Mouse (Mus musculus) heart, adult 2 months (tissue): Measurements from ENCODE around the gene Gstm5. TPM values are rescaled to one million over a fixed set of nuclear protein-coding genes. Genes with fewer than 3 reads are reported as not detected.

ENCODE experiments used
- DNase-seq, 2 experiments: peaks; one replicate each; pipeline ENCODE4 v3.0.0; 2021
- H3K27ac ChIP-seq: fragments of 200-600 bp; 2 replicates; pipeline ENCODE4 v1.8.1; 2022
- H3K27me3 ChIP-seq: fragments of 200-500 bp; 2 replicates; pipeline ENCODE4 v1.6.1; 2012; ENCODE audit warnings: mild to moderate bottlenecking, low read length, inconsistent platforms, mixed read lengths; ENCODE audit not compliant: control insufficient read depth, insufficient read depth
- H3K36me3 ChIP-seq: fragments of 200-500 bp; 2 replicates; pipeline ENCODE4 v1.6.1; 2012; ENCODE audit warnings: low read length, inconsistent platforms; ENCODE audit not compliant: control insufficient read depth, insufficient read depth
- H3K4me1 ChIP-seq: fragments of 200-500 bp; 2 replicates; pipeline ENCODE4 v1.6.1; 2011; ENCODE audit warnings: low read length; ENCODE audit not compliant: control insufficient read depth, insufficient read depth
- H3K4me3 ChIP-seq: fragments of 200-600 bp; 2 replicates; pipeline ENCODE4 v1.8.1; 2022
- H3K79me2 ChIP-seq: fragments of 200-500 bp; replicated peaks from 2 replicates; pipeline ENCODE4 v1.6.1; 2012; ENCODE audit warnings: mild to moderate bottlenecking, inconsistent platforms, low read length, moderate library complexity, mixed read lengths; ENCODE audit not compliant: control insufficient read depth, insufficient read depth
- H3K9ac ChIP-seq: fragments of 200-500 bp; 2 replicates; pipeline ENCODE4 v1.6.1; 2012; ENCODE audit warnings: low read depth, mild to moderate bottlenecking, control low read depth, inconsistent platforms, low read length, mixed read lengths
- CTCF ChIP-seq: fragments of 200-600 bp; IDR thresholded peaks from 2 replicates; pipeline ENCODE4 v1.8.1; 2022; ENCODE audit warnings: antibody characterized with exemption, mild to moderate bottlenecking, moderate library complexity
- EP300 ChIP-seq: fragments of 200-500 bp; IDR thresholded peaks from 2 replicates; pipeline ENCODE4 v1.6.1; 2011; ENCODE audit warnings: low read depth, low read length, control low read depth; ENCODE audit not compliant: insufficient read depth
- POLR2A ChIP-seq: fragments of 200-500 bp; IDR thresholded peaks from 2 replicates; pipeline ENCODE4 v1.6.1; 2011; ENCODE audit warnings: mild to moderate bottlenecking, low read depth, low read length, control low read depth; ENCODE audit not compliant: insufficient read depth
- WGBS: fragments of 180-500 bp; shearing (Covaris S2); methylation state at CpG from one replicate; pipeline ENCODE4 v1.1.7; 2018; 5-methylcytosine and 5-hydroxymethylcytosine counted together
- intact Hi-C: fragments of 180-260 bp; cut with DNase I; formaldehyde crosslinking; loops from one replicate; pipeline ENCODE4 v1.15.1; 2025
- polyA plus RNA-seq: library from polyadenylated mRNA; depleted of rRNA; stranded (reverse); fragments of >200 nt; gene quantifications from 2 replicates; pipeline ENCODE4 v1.2.3, GENCODE M21; 2012
- total RNA-seq, 2 experiments: library from RNA; stranded (reverse); gene quantifications; 2 replicates each; pipeline ENCODE4 v1.2.3; 2021

Gstm5 gene
- total and polyA plus RNA-seq, 3 experiments: 45.7 to 59.5 (median 53.4) TPM

DNA sequence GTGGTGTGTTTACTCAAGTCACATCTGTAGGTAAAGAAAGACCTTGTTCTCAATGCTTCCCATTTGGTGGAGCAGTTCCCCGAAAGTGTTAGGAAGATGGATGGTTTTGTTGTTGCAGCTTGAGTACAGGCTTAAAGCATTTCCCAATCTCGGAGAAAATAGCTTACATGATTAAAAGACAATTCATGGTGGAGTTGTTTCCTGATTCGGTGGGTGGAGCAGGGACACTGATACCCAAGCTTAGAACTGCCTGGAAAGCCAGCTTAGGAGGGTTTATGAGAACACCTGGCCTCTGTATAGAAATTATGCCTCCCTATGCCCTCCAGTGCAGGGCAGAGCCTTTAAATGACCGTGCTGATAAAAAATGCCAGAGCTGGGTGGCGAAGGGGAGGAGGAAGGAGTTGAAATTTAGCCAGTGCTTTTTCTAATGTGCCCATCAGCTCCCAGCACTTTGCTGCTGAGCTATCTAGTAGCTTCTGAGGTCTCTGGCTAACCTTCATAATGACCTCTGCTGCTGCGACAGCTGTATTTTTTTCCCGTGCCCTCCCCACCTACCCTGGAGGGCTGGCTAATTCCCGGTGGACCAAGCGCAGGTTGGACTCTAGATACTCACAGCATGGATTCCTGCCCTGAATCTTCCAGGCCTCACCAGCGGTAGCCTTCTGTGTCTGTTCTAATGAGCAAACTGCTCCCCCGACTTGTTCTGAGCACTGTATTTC is 5.5 kb downstream of the Gstm5 start:
- TF ChIP-seq POLR2A: no peak
- no peak for TF ChIP-seq CTCF
- TF ChIP-seq EP300: no peak
- WGBS: 54% methylated on average over 11 of the region's 11 CpGs
- Histone ChIP-seq H3K4me1 (no peaks in the 10 kb centered on the region), H3K9ac (no peak overlapping the region), H3K36me3 (no peaks in the 10 kb centered on the region), H3K4me3 (no peak overlapping the region), H3K27ac (no peak overlapping the region), H3K27me3 (no peaks in the 10 kb centered on the region), H3K79me2 (no peaks in the 10 kb centered on the region)
- DNase-seq: no peak
- intact Hi-C loops: no loop called here

DNA sequence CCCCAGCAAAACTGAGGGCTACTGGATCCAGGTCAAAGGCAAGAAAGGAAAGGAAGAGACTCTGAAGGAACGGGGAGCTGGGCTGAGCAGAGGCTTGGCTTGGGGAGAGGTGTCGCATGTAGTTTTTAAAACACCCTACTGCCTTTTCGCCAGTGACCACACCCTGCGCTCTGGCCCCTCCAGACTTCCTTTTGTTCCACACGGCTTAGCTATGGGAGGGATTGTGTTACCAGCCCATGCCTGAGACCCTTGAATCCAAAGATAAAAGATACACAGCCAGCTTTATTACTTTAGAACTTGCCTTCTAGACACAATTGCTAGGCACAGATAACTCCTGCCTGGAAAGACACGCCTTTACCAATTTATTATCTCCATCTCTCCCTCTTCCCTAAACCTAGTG is 10.3 kb downstream of the Gstm5 start:
- no peak overlapping the region for H3K27ac ChIP-seq
- H3K9ac ChIP-seq: no peak overlapping the region
- TF ChIP-seq EP300: no peak
- no peak for TF ChIP-seq CTCF
- TF ChIP-seq POLR2A: no peak
- no peaks in the 10 kb centered on the region for H3K27me3 ChIP-seq
- WGBS: 57% methylated on average over 6 of the region's 6 CpGs
- H3K4me3 ChIP-seq: no peak overlapping the region
- no peak for DNase-seq
- H3K36me3 ChIP-seq: no peaks in the 10 kb centered on the region
- no peaks in the 10 kb centered on the region for H3K79me2 ChIP-seq
- intact Hi-C loops: no loop called here
- no peaks in the 10 kb centered on the region for H3K4me1 ChIP-seq

DNA sequence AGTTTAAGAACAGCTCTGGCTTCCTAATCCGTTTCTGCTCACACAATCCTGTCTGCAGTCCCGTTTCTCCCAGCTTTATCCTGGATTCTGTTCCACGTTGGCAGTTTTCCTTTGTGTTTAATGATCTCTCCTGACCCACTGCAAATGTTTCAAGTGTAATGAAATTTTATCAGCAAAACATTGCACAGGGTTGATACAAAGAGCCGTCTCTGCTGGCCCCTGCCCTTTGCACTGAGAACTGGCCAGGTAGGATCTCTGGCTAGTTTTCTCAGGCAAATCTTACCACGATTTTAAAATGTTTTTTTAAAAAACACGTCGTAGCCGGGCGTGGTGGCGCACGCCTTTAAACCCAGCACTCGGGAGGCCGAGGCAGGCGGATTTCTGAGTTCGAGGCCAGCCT is 21.1 kb downstream of the Gstm5 start:
- DNase-seq: no peak
- Histone ChIP-seq H3K79me2 (no peaks in the 10 kb centered on the region), H3K36me3 (no peaks in the 10 kb centered on the region), H3K27ac (no peak overlapping the region), H3K9ac (no peak overlapping the region), H3K4me3 (no peak overlapping the region), H3K4me1 (no peaks in the 10 kb centered on the region), H3K27me3 (no peaks in the 10 kb centered on the region)
- intact Hi-C loops: loop anchor here (1.0 kb wide), 1 partner anchor 49 kb away; no protein-coding TSS in a partner anchor
- WGBS: 77% methylated on average over 15 of the region's 15 CpGs
- TF ChIP-seq CTCF (no peak), EP300 (no peak), POLR2A (no peak)

DNA sequence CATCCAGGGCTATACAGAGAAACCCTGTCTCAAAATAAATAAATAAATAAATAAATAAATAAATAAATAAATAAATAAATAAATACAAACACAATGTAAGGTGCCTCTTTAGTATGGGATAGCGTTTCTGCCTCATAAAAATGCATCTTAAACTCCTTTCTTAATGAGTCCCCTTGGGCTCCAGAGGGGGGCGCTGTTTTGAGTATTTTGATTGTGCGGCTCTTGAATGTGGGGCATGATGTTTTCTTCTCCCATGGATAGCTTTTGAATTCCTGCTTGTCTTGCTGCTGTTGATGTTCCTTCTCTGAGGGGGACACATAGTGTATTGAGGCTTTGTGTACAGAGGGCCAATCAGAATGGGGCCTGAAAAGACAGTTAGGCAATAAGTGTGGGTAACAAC is 21.5 kb downstream of the Gstm5 start:
- TF ChIP-seq POLR2A (no peak), CTCF (peak; percentile 53)
- Histone ChIP-seq H3K9ac (no peak overlapping the region), H3K27ac (no peak overlapping the region), H3K27me3 (no peaks in the 10 kb centered on the region), H3K36me3 (no peaks in the 10 kb centered on the region), H3K4me3 (no peak overlapping the region), H3K79me2 (no peaks in the 10 kb centered on the region), H3K4me1 (no peaks in the 10 kb centered on the region)
- WGBS: 79% methylated on average over 3 of the region's 3 CpGs
- intact Hi-C loops: loop anchor here (1.0 kb wide), 1 partner anchor 50 kb away; no protein-coding TSS in a partner anchor
- DNase-seq: no peak

DNA sequence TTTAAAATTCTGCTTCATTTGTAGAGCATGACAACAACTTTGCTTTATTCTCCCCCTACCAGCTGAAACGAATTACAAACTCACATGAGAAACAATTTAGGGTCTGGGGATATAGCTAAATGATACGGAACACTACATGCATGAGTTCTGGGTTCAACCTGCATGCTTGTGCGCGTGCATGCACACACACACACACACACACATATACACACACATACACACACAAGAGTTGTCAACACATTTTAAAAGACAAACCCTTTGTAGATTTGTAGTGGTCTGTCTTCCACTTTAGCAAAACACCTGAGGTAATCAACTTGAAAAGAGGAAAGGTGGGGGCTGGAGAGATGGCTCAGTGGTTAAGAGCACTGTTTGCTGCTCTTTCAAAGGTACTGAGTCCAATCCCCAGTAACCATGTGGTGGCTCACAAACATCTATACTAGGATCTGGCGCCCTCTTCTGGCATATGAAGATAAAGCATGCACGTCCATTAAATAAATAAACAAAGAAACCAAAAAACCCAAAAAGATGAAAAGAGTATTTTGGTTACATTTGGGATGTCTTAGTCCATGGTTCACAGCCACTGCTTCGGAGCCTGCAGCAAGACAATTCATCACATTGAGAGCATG is 22.3 kb downstream of the Gstm5 start:
- peak in 1 of 2 experiments; percentile 42 for DNase-seq

DNA sequence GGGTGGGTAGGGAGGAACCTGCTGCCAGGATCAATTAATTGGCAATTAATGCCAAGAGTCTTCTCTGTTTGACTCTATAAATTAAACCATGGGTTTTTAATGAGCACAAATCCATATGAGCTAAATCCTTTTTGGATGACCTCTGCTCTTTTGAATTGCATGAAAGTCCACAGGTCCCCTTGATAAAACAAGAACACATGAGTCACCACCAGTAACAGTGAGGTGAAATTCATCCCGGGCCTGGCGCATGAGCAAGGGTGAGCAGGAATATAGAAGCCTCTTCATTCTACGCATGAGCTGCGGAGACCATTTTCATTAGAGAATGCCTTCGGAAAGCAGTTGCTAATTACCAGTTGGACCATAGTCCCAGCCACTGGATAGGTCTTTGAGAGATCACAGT is 24.7 kb downstream of the Gstm5 start:
- 93% methylated on average over 5 of the region's 5 CpGs for WGBS
- H3K9ac ChIP-seq: no peak overlapping the region
- no peak for DNase-seq
- no peak for TF ChIP-seq EP300
- no peak for TF ChIP-seq CTCF
- TF ChIP-seq POLR2A: no peak
- intact Hi-C loops: no loop called here
- H3K36me3 ChIP-seq: no peaks in the 10 kb centered on the region
- no peak overlapping the region for H3K27ac ChIP-seq
- H3K79me2 ChIP-seq: no peaks in the 10 kb centered on the region
- H3K4me3 ChIP-seq: no peak overlapping the region
- H3K27me3 ChIP-seq: no peaks in the 10 kb centered on the region
- no peaks in the 10 kb centered on the region for H3K4me1 ChIP-seq

More for the DNA sequence above, 22.3 kb downstream of the Gstm5 start:
- H3K4me1 ChIP-seq: no peaks in the 10 kb centered on the region
- H3K27ac ChIP-seq: no peak overlapping the region
- peak; percentile 88 for TF ChIP-seq CTCF
- TF ChIP-seq POLR2A: no peak
- no peaks in the 10 kb centered on the region for H3K79me2 ChIP-seq
- no peaks in the 10 kb centered on the region for H3K27me3 ChIP-seq
- WGBS: 59% methylated on average over 7 of the region's 7 CpGs
- no peak overlapping the region for H3K9ac ChIP-seq
- intact Hi-C loops: loop anchor here (1.0 kb wide), 2 partner anchors 51 to 143 kb away; no protein-coding TSS in a partner anchor
- no peak overlapping the region for H3K4me3 ChIP-seq
- H3K36me3 ChIP-seq: no peaks in the 10 kb centered on the region
